Mouse (Mus musculus) MEL (cell line): ENCODE data around the gene Ccdc122.

Experiments
- CHD2 ChIP-seq: IDR thresholded peaks from 2 replicates; pipeline ENCODE4 v1.6.1; 2011; ENCODE audit warnings: low read length, improper control_type of control experiment
- CTCF ChIP-seq, 3 experiments: IDR thresholded peaks in 2 of 3; conservative IDR thresholded peaks in 1 of 3; 2 replicates each; pipeline ENCODE4 v1.5.1; 2011 to 2012; ENCODE audit warnings: low read length in 3 of 3, low read depth in 2 of 3, mild to moderate bottlenecking in 2 of 3, improper control_type of control experiment in 1 of 3, inconsistent platforms in 1 of 3, mixed read lengths in 1 of 3, moderate library complexity in 1 of 3; ENCODE audit not compliant: control insufficient read depth in 1 of 3, insufficient read depth in 1 of 3, poor library complexity in 1 of 3, severe bottlenecking in 1 of 3
- EP300 ChIP-seq, 2 experiments: IDR thresholded peaks; 2 replicates each; pipeline ENCODE4 v1.6.1; 2011; ENCODE audit warnings: improper control_type of control experiment in 2 of 2, low read length in 2 of 2, low read depth in 1 of 2, mild to moderate bottlenecking in 1 of 2
- MAFK ChIP-seq: IDR thresholded peaks from 2 replicates; pipeline ENCODE4 v1.6.1; 2011; ENCODE audit warnings: low read depth, mild to moderate bottlenecking, low read length, improper control_type of control experiment, borderline replicate concordance
- MAX ChIP-seq: IDR thresholded peaks from 2 replicates; pipeline ENCODE4 v1.6.1; 2011; ENCODE audit warnings: low read length, improper control_type of control experiment
- RCOR1 ChIP-seq: IDR thresholded peaks from 2 replicates; pipeline ENCODE4 v1.6.1; 2012; ENCODE audit warnings: low read depth, mild to moderate bottlenecking, inconsistent platforms, low read length, improper control_type of control experiment
- TAL1 ChIP-seq: IDR thresholded peaks from 2 replicates; pipeline ENCODE4 v1.6.1; 2012; ENCODE audit warnings: mild to moderate bottlenecking, inconsistent platforms, low read length, moderate library complexity, mixed read lengths
- UBTF ChIP-seq: IDR thresholded peaks from 2 replicates; pipeline ENCODE4 v1.6.1; 2012; ENCODE audit warnings: low read depth, mild to moderate bottlenecking, inconsistent platforms, low read length, improper control_type of control experiment, moderate library complexity, borderline replicate concordance; ENCODE audit not compliant: insufficient read depth

DNA sequence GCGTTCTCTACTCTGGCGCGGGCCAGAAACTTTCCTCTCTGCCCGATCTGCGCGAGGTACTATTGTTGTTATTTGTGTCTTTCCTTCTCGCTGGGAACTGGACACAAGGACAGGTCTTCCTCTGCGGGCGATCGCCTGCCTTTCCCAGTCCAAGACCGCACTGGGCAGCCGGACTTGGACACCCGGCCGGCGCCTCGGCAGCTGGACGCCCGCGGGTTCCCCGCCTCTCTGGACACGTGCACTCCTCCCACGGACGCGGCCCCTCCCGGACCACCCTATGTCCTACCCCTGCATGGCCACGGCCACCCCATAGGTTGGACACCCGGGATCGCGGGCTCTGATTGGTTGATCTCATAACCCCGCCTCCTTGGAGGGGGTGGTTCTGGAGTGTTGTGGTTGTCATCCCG, 120.9 kb downstream of the Ccdc122 start:
- TF ChIP-seq MAX (no peak), EP300 (IDR thresholded peaks at IDR 0.05; ENCODE audit: low read depth in 1 of 2, low read length in 2 of 2) (no peak), CTCF (IDR thresholded peaks at IDR 0.05 in 2 of 3, conservative IDR thresholded peaks at IDR 0.05 in 1 of 3; ENCODE audit: control insufficient read depth in 1 of 3, insufficient read depth in 1 of 3, low read depth in 2 of 3, low read length in 3 of 3, poor library complexity in 1 of 3, severe bottlenecking in 1 of 3) (no peak), UBTF (no peak), TAL1 (no peak), RCOR1 (no peak), MAFK (no peak), CHD2 (no peak)
